Mouse (Mus musculus) frontal cortex, adult 2 months (tissue): ENCODE data around the gene Dalrd3. TPM values are rescaled to one million over a fixed set of nuclear protein-coding genes. Genes with fewer than 3 reads are reported as not detected.
"Not testable (repeated sequence)": the region's sequence is repeated elsewhere in the genome, so short reads cannot be mapped to it uniquely, and the experiment has no call there.

ENCODE experiments used
- DNase-seq, 2 experiments: peaks; one replicate each; pipeline ENCODE4 v3.0.0; 2022; ENCODE audit warnings: low spot score in 1 of 2; ENCODE audit errors: extremely low spot score in 1 of 2
- polyA plus RNA-seq: library from polyadenylated mRNA; depleted of rRNA; stranded (reverse); fragments of >200 nt; gene quantifications from 2 replicates; pipeline ENCODE4 v1.2.3, GENCODE M21; 2012

Dalrd3 gene
- polyA plus RNA-seq, 1 experiment = 259 TPM

DNA sequence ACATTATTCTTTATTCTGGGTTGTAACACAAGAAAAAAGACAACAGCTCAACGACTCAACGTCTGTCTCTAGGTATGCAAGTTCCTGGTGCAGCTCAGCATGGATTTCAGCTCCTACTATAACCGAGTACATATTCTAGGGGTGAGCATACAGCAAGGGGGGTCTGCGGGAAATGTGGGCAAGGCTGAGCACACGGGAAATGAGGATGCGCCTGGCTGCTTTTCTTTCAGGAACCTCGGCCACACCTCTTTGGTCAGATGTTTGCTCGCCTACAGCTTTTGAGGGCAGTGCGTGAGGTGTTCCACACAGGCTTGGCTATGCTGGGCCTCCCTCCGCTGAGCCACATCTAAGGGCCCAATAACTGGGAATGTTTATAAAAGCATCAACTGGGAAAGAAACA lies 2.6 kb downstream of the Dalrd3 start:
- DNase-seq = no peak

DNA sequence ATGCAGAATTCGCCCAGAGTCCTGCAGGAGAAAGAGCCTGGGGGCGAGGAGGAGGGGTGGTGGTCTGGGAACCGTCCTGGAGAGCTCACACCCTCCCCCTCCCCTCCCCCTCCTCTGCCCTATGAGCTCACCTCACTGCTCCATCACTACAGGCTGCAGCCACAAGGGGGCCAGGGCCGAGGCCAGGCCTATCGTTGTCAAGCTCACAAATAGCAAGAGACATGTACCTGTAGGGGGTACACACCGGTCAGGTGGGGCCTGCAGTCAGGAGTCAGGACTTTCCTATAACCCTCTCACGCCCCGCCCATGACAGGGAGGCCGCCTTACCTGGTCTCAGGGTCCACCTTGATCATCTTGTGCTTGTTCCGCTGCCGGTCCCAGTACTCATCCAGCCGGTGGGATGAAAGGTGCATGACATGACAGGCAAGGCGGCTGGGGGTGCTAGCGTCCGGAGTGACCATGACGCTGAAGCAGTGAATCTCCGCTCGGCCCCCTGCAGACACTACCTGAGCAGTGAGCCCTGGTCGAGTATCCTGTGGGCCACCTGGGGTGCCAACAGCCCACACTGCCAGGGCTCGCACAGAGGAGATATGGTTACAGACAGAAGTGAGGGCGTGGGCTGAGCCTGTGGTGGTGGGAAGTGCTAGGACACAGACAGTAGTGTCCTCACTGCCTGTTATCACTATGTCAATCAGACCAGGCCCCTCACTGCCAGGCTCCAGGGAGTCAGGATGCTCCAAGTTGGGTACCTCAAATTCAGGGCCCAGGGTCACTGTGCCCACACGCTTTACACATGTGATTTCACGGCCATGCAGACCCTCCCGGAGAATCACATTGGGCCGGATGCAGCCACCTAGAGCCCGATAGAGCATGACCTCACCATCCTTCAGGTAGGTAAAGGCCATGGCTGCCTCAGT lies 4.3 kb downstream of the Dalrd3 start:
- no peak for DNase-seq

DNA sequence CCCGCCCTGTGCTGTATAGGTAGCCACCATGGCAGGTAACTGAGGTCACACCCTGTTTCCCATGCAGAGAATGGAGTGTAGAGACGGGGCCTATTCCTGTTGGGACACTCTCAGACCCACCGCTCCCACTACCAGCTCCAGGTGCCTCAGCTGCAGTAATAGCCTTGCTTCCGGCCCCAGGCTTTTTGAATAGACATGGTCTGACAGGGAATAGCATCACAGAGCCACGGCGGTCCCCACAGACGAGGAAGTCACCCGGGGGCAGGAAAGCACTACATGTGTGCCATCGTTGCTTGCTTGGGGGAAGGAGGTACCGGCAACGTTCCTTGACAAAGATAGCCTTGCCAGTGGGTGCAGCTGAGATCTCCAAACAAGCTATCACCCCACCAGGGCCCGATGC lies 5.2 kb downstream of the Dalrd3 start:
- no peak for DNase-seq

DNA sequence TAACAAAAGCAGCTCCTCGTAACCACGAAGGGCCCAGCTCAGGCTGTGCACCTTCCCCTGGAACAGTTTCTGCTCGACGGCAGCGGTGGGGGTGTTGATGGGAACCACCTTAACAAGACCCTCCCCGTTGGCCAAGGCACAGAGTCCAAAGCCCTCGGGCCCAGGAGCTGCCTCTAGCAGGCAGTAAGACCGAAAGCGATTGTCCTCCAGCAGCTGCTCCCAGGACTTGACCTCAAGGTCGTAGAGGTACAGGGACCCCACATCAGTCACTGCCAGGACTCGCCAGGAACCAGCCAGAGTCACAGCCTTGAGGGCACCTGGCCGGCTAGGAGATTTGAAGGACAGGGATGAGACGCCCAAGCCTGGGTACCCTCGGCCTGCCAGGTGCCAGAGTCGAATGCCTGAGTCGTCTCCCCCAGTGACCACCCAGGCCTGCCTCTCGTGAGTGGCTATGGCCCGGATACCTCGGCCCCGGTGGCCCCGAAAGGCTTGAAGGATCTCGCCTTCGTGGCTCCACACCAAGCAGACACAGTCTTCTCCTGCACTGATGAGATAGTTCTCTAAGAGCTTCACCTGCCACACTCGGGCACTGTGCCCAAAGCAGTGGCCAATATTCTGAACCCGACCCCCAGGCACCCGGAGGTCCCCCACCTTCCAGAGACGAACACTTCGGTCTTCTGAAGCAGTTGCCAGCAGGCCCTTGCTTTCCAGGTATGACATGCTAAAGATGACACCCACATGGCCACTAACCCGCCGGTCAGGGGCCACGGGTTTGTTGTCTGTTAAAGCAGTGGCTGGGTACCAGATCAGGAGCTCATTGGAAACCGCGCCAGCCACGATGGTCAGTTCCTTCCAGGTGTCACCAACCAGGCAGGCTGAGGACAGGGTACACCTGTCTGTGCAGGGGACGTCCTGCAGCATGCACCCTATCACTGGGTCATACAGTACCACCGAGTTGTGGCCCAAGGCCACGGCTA lies 5.9 kb downstream of the Dalrd3 start:
- no peak for DNase-seq

DNA sequence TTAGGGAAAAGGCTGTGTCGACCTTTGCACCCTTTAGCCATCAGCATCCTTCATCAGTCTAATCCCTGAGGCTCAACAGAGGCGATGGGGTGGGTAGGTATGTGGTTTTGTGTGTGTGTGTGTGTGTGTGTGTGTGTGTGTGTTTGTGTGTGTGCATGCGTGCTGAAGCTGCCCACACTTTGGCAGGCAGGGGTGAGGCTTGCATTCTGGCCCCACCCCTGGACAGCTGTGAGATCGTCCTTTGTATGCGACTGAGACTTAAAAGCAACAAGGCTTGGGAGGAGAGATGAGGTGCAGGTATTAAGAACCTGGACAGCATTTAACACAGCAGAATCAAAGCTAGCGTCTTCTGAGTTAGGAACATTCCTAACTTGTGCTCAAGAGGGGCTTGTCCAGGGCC lies 7.3 kb downstream of the Dalrd3 start:
- DNase-seq = no peak

DNA sequence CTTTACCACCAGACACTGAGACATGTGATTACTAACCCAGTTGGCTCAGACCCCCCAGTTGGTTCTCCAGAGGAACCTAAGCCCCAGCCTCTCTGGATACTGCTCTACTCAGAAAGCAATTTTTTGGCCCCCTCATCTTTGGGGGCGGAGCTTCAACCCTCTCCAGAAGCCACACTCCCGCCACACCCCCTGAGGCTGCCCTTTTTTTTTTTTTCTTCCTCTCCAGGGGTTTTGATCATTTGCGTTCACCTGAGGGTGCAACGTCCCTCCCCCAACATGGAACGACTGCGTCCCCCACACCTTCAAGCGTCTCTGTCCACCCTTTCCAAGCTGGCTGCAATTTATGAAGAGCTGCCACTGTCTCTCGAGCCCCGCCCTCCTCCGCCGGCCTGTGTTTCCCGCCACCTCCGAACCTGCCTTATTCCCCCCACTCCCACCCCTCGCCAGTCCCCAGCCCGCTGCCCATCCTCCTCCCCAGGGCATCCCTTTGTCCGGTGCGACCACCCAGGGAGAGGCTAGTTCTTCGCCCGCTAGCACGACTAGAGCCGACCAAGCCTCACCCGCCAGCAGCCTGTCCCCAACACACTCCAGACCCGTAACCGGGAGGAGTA lies 8.4 kb downstream of the Dalrd3 start:
- DNase-seq = no peak

DNA sequence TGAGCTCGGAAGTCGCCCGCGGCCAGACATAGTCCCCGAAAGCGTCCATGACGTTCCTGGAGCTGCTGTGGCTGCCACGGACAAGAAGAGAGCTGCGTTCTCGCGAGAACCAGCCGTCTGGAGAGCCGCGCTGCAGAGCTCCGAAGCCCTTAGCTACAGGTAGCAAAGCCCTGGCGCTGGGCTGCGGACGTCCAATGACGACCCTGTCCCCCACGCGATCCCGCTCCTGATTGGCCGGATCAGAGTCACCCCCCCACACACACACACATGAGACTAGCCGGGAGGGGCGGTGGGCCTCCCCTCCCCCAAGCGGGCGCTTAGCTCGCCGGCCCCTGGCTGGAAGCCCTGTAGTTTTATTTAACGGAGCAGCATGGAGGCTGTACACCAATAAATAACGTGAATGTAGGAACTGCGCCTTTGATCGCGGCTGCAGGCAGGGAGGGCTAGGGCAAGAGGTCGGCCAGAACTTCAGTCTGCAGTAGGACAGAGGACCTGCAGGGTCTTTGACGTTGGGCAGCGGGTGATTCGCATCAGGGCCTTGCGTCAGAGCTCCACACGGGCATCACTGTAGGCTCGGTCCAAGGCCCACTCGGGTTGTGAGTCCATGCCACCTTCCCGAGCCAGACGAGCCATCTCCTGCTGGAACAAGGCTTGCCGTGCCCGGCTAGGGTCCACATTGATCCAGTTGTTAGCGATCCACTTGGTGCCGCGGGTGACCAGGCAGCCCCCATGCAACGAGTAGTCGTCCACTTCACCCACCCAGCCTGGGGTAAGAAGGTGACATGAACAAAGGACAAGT lies 9.1 kb downstream of the Dalrd3 start, which contains the start of gene Wdr6:
TSS of gene Wdr6 (minus strand) at position 195 of the 799 bp plus-strand sequence.
- peak; percentile 89 to 90 for DNase-seq

DNA sequence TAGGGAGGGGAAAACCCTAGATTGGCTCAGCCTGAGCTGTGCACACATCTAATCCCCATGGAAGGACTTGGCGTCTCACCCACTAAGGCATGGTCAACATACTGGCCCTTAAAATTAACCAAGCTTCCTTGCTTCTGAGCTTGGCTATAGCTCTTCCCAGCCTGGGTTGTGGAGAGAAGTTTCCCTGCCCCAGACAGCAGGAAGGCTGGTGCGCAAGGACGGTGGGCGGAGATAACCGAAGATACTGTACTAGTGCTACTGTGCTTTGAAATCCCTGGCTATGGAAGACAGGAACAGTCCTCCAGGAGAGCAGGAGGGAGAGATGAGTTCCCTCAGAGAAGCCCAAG lies 9.6 kb downstream of the Dalrd3 start:
- DNase-seq = no peak

DNA sequence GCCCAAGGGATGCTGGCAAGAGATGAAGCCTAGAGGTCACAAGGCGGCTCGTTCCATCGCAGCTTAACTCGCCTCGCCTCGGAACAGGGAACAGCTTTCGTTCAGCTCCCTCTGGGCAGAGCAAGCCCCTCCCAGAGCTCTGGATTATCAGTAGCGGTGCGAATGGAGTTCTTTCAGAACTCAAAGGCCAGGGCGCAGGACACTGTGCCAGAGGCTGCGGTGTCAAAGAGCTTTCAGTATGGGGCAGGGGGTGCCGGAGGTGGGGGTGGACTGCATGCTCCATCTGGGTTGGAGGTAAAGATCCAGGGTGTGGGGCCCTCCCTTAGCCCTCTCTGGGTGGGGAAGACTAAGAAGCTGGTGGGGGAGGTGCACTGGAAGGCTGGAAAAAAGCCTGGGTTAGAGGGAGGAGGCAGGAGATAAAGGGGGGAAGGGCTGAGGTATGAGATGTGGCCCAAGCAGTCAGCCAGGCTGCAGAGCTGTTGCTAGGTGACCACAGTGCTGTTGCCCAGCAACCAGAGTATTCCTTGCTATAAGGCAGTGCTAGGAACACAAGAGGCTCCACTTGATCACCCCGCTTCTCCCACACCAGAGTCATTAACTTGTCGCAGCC lies 18.0 kb downstream of the Dalrd3 start:
- DNase-seq = peak; percentile 90 to 93

DNA sequence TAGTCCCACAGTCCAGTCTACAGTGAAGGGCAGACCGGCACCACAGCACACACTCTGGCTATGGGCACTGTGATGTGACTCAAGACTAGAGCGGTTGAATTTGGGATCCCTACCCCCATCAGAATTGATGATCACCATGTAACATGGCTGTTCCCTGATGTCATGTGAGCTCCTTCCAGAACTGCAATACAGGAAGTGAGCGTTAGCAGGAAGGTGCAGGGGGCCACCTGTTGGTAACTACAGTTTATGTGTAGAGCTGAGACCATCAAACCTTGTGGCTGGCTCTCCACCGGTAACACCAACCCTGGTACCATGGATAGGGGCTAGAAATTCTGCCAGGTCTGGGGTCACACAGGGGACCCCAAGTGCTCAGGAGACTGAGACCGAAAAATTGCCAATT lies 19.5 kb downstream of the Dalrd3 start:
- DNase-seq = no peak

DNA sequence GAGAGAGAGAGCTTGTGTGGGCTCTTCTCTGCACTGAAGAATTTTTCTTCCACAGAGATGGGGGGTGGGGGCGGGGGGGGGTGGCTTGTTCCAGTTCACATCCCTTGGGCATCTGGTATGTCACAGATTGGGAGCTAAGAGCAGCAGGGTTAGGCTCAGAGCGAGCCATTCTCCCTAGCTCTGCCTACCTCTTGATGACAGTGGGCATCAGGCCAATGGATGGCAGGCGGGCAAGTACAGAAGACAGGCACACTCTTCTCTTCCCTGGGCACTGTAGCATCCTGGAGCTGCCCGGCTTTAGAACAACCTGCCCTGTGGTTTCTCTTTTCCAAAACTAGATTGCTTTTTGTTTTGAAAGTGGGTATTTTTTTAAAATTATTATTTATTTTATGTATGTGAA lies 21.8 kb downstream of the Dalrd3 start:
- no peak for DNase-seq

DNA sequence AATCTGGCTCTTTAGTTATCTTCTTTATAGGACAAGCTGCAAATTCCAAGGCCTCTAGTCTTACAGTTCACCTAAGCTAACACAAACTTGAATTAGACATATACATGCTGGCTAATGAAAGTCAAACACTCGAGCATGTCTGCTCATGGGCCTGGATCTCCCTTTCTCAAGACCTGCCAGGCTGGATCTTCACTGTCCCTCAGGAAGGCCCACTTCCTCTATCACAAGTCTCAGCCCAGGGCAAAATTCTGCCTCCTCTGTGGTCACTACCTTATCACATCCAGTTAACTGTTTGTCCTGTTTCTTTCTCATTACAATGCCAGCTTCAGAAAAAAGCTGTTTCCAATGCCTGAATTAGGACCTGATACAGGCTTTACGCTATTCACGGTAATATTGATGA lies 24.7 kb downstream of the Dalrd3 start:
- no peak for DNase-seq

DNA sequence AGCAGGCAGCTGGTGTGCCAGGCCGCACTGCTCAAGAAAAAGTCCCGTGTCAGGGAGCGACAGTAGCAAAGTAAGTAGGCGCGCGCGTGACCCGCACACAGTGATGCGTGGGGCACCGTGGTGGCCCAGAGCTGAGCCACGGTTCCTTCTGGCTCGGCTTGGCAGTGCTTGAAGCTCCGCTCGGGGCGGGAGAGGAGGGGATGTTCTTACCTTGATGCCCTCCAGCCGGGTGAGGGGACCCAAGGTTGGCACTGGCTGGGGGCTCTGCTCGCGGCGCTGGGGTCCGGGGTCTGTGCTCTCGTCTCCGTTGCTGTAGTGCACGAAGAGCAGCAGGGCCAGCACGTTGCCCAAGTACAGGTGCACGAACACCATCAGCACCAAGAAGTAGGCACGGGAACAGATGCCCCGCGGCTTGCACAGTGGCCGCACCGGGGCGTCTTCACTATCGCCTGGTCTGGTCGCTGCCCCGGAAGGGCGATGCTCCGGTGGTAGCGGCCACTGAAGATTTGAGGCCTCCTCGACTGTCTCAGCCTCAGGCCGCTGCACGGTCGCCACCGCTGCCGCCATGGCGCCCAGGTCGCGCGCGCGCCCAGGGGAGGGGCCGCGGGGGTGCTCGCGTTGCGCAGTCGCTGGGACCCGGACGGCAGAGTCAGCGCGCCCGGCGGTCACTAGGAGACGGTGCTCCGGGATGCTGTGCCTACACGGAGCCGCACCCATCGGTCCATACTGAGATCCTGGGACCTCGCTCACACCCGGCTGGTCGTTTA lies 27.5 kb downstream of the Dalrd3 start, which contains the start of gene P4htm:
TSS of gene P4htm (minus strand) at position 670 of the 767 bp plus-strand sequence.
- DNase-seq = peak in 1 of 2 experiments; percentile 80

DNA sequence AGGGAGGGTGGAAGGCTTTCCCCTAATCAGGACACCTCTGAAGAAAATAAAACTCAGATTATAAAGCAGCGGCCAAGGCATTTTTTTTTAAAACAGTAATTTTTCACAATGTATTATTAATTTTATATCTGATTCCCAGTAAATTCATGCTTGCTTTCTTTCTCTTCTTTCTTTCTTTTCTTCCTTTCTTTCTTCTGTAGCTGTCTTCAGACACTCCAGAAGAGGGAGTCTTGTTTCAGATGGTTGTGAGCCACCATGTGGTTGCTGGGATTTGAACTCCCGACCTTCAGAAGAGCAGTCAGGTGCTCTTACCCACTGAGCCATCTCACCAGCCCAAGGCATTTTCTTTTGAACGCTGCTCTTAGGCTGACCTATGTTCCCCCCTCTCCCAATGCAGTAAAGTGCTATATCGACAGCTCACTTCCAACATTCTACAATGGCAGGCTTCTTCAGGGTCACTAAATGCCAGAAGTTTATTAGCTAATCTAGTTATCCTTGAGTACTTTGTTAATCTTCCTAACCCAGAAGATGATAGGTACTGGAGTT lies 29.4 kb downstream of the Dalrd3 start:
- no peak for DNase-seq

DNA sequence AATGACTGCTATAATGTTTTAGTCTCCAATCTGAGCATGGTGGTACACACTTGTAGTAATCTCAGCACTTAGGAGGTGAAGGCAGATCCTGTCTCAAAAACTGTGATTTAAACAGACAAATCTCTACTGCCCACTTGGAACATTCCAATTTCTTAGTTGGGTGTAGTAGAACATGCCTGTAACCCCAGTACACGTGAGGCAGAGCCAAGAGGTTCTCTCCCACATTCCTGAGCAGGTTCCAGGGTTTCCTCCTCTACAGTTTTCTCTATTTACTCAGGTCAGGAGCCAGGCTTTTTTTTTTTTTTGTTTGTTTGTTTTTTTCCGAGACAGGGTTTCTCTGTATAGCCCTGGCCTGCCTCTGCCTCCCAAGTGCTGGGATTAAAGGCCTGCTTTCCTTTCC lies 30.3 kb downstream of the Dalrd3 start:
- no peak for DNase-seq

DNA sequence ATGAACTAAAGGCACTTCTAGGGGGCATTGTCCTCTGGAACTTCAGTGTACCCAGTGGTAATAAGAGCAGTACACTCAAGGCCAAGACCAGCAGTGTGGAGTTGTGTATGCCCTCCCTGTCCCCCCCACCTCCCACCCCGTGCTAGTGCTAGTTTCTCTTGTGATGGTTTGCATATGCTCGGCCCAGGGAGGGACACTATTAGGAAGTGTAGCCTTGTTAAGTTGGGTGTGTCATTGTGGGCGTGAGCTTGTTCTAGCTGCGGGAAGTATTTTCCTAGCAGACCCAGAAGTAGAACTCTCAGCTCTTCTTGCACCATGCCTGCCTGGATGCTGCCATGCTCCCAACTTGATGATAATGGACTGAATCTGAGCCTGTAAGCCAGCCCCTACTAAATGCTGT lies 32.3 kb downstream of the Dalrd3 start:
- no peak for DNase-seq

DNA sequence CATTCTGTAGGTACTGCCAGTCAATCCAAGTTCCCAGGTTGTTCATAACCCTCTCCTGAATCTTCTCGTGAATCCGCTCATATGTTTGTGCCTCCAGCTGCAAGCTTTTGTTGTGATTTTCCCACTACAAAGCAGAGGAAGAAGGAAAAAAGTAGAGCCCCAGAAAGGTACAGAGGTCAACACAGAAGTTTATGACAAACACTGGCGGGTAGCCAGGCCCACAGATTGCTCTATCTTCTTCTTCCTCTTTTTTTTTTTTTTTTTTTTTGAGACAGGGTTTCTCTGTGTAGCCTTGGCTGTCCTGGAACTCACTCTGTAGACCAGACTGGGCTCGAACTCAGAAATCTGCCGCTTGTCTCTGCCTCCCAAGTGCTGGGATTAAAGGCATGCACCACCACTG lies 38.2 kb downstream of the Dalrd3 start:
- not testable (repeated sequence) for DNase-seq

DNA sequence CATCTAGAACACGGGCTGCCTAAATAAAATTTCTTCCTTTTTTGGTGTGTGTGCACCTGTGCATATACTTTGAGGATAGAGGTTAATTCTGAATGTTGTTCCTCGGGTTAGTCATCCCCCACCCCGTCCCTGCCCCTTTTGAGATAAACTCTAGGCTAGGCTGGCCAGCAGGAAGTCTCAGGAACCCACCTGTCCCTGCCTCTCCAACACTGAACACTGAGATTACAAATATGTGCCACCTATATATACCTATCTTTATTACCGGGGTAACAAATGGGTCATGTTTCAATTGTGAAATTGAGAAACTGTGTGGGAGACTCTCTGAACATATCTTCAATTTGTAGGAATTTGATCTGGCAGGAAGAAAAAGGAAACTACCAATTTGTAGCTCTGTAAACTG lies 39.2 kb downstream of the Dalrd3 start:
- DNase-seq = no peak

DNA sequence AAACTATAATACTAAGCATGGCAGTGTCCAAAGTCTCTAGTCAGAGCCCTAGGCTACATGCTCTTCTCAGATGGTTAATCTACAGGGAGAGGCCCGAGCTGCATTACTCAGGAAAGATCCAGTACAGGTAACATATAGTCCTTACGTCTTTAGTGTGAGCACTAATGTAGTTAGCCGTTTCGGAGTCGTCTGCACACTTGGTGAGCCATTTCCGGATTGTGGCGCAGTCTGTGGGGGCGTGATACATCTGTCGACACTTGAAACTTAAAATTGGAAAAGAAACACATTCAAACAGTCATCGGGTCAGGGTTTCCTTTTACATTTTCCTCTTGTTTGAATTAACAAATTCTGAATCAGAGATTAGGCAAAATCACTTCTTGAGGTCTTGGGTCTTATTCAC lies 41.8 kb downstream of the Dalrd3 start:
- DNase-seq = peak in 1 of 2 experiments; percentile 70
